Mouse (Mus musculus): ENCODE measurements at regions not wholly inside any gene's neighbourhood (a gene's known extent, or its start where the extent isn't known, plus 50 kb on each side); places are given as distances from the start of the nearest gene placed in this dataset.

- H3K27me3 ChIP-seq = no peaks in the 10 kb centered on the region
- no peak overlapping the region for H3K27ac ChIP-seq (replicated peaks)
- no peaks in the 10 kb centered on the region for H3K36me3 ChIP-seq
- peaks cover 10% of the 10 kb centered on the region for H3K4me1 ChIP-seq
- 33% methylated on average over 6 of the region's 6 CpGs for WGBS
- ATAC-seq (ENCODE audit: insufficient number of reproducible peaks, low FRiP score, low TSS enrichment, low read depth) = peak; percentile 89
- H3K4me2 ChIP-seq (replicated peaks) = no peak overlapping the region
- H3K9ac ChIP-seq = no peak overlapping the region
- H3K4me3 ChIP-seq (replicated peaks) = no peak overlapping the region
- H3K9me3 ChIP-seq (replicated peaks) = no peaks in the 10 kb centered on the region
Measured at GRCm38 (mm10) chr2:134214748-134215328, 339.3 kb downstream of the Hao1 start.

- Histone ChIP-seq H3K9ac (no peak overlapping the region), H3K4me1 (no peaks in the 10 kb centered on the region), H3K36me3 (no peaks in the 10 kb centered on the region), H3K27me3 (no peaks in the 10 kb centered on the region), H3K4me2 (replicated peaks) (no peak overlapping the region), H3K4me3 (replicated peaks) (no peak overlapping the region), H3K9me3 (replicated peaks) (no peaks in the 10 kb centered on the region), H3K27ac (replicated peaks) (no peak overlapping the region)
- ATAC-seq (ENCODE audit: insufficient number of reproducible peaks, low FRiP score, low TSS enrichment, low read depth) = no peak
- WGBS = 85% methylated on average over 1 of the region's 1 CpGs
Measured at GRCm38 (mm10) chr2:134203252-134203651, 350.9 kb downstream of the Hao1 start.

- H3K9ac ChIP-seq = no peak overlapping the region
- H3K4me3 ChIP-seq (replicated peaks) = no peak overlapping the region
- ATAC-seq (ENCODE audit: insufficient number of reproducible peaks, low FRiP score, low TSS enrichment, low read depth) = no peak
- no peaks in the 10 kb centered on the region for H3K9me3 ChIP-seq (replicated peaks)
- H3K4me2 ChIP-seq (replicated peaks) = no peak overlapping the region
- no peaks in the 10 kb centered on the region for H3K4me1 ChIP-seq
- H3K36me3 ChIP-seq = no peaks in the 10 kb centered on the region
- no peaks in the 10 kb centered on the region for H3K27me3 ChIP-seq
- no peak overlapping the region for H3K27ac ChIP-seq (replicated peaks)
Measured at GRCm38 (mm10) chr2:134195961-134196360, 358.2 kb downstream of the Hao1 start.

- Histone ChIP-seq H3K9ac (no peak overlapping the region), H3K36me3 (no peaks in the 10 kb centered on the region), H3K4me2 (replicated peaks) (no peak overlapping the region), H3K27ac (replicated peaks) (no peak overlapping the region), H3K4me3 (replicated peaks) (no peak overlapping the region), H3K27me3 (no peaks in the 10 kb centered on the region), H3K9me3 (replicated peaks) (no peaks in the 10 kb centered on the region), H3K4me1 (no peaks in the 10 kb centered on the region)
- 54% methylated on average over 5 of the region's 5 CpGs for WGBS
- no peak; the same call in 1 of the 2 replicates for ATAC-seq (ENCODE audit: insufficient number of reproducible peaks, low FRiP score, low TSS enrichment, low read depth)
Measured at GRCm38 (mm10) chr2:134189435-134190063, 364.6 kb downstream of the Hao1 start.

Data from embryonic facial prominence, embryonic 15.5 days (tissue).